In the genomic region with DNA sequence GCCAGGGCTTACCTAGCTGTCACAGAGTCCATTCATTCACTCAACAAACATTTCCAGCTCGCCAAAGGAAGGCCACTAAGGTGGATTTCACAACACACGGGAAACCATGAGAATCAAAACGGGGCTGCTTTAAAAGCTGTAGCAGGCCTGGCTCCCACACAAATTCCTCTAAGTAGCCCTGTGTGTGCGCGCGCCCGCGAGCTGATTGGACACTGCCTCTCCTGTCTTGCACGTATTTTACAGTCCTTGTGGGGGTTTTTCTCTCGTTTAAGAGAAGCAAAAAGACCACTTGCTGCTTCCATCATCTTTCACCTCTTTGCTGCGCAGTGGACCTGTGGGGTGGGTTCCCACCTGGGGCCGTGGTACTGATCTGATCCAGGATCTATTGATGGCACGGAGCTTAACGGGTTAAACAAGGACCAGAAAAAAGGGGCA, we compare ENCODE assay signal across 8 mouse cellular contexts.
DNase-seq lines count a peak whose midpoint lies in the region; ATAC-seq and TF ChIP-seq lines count a peak whose summit lies in the region.

No protein-coding gene starts in this region.

- no peaks in the 10 kb centered on the region for H3K36me3 ChIP-seq in limb, embryonic 11.5 days (ENCODE audit: control insufficient read depth, insufficient read depth, low read length)
- no peaks in the 10 kb centered on the region for H3K36me3 ChIP-seq in midbrain, embryonic 13.5 days

- H3K4me1 ChIP-seq in cortical plate, adult 2 months (ENCODE audit: control insufficient read depth, insufficient read depth, low read length), result peaks cover 9% of the 10 kb centered on the region
- peaks cover 9% of the 10 kb centered on the region for H3K4me1 ChIP-seq in limb, embryonic 11.5 days (ENCODE audit: control insufficient read depth, insufficient read depth, low read length)
- H3K4me1 ChIP-seq in midbrain, embryonic 13.5 days (replicated peaks), result peaks cover 18% of the 10 kb centered on the region

- TF ChIP-seq POLR2A in cortical plate, adult 2 months (IDR thresholded peaks at IDR 0.05; ENCODE audit: extremely low read depth, insufficient read depth, low read length), result no peak

- peak overlapping the region; percentile 61 for H3K9ac ChIP-seq in limb, embryonic 11.5 days (ENCODE audit: low read length)
- peak overlapping the region; percentile 60 for H3K9ac ChIP-seq in midbrain, embryonic 13.5 days (replicated peaks)

- H3K9me3 ChIP-seq in limb, embryonic 11.5 days (ENCODE audit: control insufficient read depth, low read length), result no peaks in the 10 kb centered on the region
- H3K9me3 ChIP-seq in midbrain, embryonic 13.5 days, result no peaks in the 10 kb centered on the region

- no peak for TF ChIP-seq CTCF in cortical plate, adult 2 months (IDR thresholded peaks at IDR 0.05; ENCODE audit: extremely low read depth, insufficient read depth, low read length)

- 4% methylated on average over 14 of the region's 14 CpGs for WGBS in limb, embryonic 11.5 days
- 3% methylated on average over 14 of the region's 14 CpGs for WGBS in midbrain, embryonic 13.5 days

- H3K4me3 ChIP-seq in cortical plate, adult 2 months (ENCODE audit: insufficient read depth, low read length), result peak overlapping the region; percentile 23
- H3K4me3 ChIP-seq in limb, embryonic 11.5 days (ENCODE audit: low read depth, low read length), result peak overlapping the region; percentile 25
- H3K4me3 ChIP-seq in midbrain, embryonic 13.5 days (replicated peaks), result peak overlapping the region; percentile 45

- no peaks in the 10 kb centered on the region for H3K27me3 ChIP-seq in limb, embryonic 11.5 days (ENCODE audit: control insufficient read depth, insufficient read depth, low read length)
- no peaks in the 10 kb centered on the region for H3K27me3 ChIP-seq in midbrain, embryonic 13.5 days

- no peak overlapping the region for H3K27ac ChIP-seq in cortical plate, adult 2 months (ENCODE audit: insufficient read depth, low read length)
- no peak overlapping the region for H3K27ac ChIP-seq in limb, embryonic 11.5 days (replicated peaks; ENCODE audit: low read depth, low read length)
- H3K27ac ChIP-seq in midbrain, embryonic 13.5 days, result peak overlapping the region; percentile 64

- H3K4me2 ChIP-seq in limb, embryonic 11.5 days (ENCODE audit: low read depth, severe bottlenecking), result peak overlapping the region; percentile 81
- peak overlapping the region; percentile 68 for H3K4me2 ChIP-seq in midbrain, embryonic 13.5 days (replicated peaks)

- ATAC-seq in limb, embryonic 11.5 days (ENCODE audit: insufficient number of reproducible peaks, low FRiP score, low TSS enrichment, low read depth), result peak; percentile 58
- ATAC-seq in midbrain, embryonic 13.5 days, result peak; percentile 73
- no peak for ATAC-seq in activated CD4-positive, CD25-positive, alpha-beta regulatory T cell, adult 4 months

- DNase-seq in adrenal gland, postnatal 25 days, result peak; percentile 48
- DNase-seq in heart, adult 9 months (ENCODE audit: low spot score in 2 of 2), result peak; percentile 4 to 9
- DNase-seq in kidney, adult 9 months, result peak; percentile 40
- DNase-seq in limb, embryonic 11.5 days (ENCODE audit: low spot score), result peak; percentile 65
- DNase-seq in urinary bladder, postnatal 10 days (ENCODE audit: low spot score), result no peak
